Mouse (Mus musculus) embryonic fibroblast, embryonic 13.5 days (primary cell): ENCODE measurements around the gene Gm10642. TPM values are rescaled to one million over a fixed set of nuclear protein-coding genes. Genes with fewer than 3 reads are reported as not detected.

ENCODE experiments used
- H3K27ac ChIP-seq: 2 replicates; pipeline ENCODE4 v1.5.1; 2012; ENCODE audit warnings: low read length, control low read depth, inconsistent platforms; ENCODE audit not compliant: insufficient read depth
- H3K4me1 ChIP-seq: 2 replicates; pipeline ENCODE4 v1.6.1; 2011; ENCODE audit warnings: low read length; ENCODE audit not compliant: control insufficient read depth, insufficient read depth
- H3K4me3 ChIP-seq: 2 replicates; pipeline ENCODE4 v1.5.1; 2011; ENCODE audit warnings: mild to moderate bottlenecking, control low read depth, low read length; ENCODE audit not compliant: insufficient read depth
- CTCF ChIP-seq: IDR thresholded peaks from 2 replicates; pipeline ENCODE4 v1.5.1; 2011; ENCODE audit warnings: mild to moderate bottlenecking, control low read depth, low read length, moderate library complexity, borderline replicate concordance; ENCODE audit not compliant: insufficient read depth
- POLR2A ChIP-seq: IDR thresholded peaks from 2 replicates; pipeline ENCODE4 v1.6.1; 2011; ENCODE audit warnings: low read depth, mild to moderate bottlenecking, control low read depth, low read length, moderate library complexity
- polyA plus RNA-seq: library from polyadenylated mRNA; stranded (reverse); fragments of >200 nt; gene quantifications from 2 replicates; pipeline ENCODE4 v1.2.4, GENCODE M21; 2011; ENCODE audit warnings: low read depth; ENCODE audit not compliant: missing spikeins, insufficient read length

Gene Gm10642
- polyA plus RNA-seq, 1 experiment: not detected

- TF ChIP-seq CTCF (no peak), POLR2A (no peak)
- Histone ChIP-seq H3K4me3 (no peak overlapping the region), H3K27ac (no peak overlapping the region), H3K4me1 (no peaks in the 10 kb centered on the region)
Observed at GRCm38 (mm10) chr9:70689926-70690325, 33.9 kb downstream of the Gm10642 start.

DNA sequence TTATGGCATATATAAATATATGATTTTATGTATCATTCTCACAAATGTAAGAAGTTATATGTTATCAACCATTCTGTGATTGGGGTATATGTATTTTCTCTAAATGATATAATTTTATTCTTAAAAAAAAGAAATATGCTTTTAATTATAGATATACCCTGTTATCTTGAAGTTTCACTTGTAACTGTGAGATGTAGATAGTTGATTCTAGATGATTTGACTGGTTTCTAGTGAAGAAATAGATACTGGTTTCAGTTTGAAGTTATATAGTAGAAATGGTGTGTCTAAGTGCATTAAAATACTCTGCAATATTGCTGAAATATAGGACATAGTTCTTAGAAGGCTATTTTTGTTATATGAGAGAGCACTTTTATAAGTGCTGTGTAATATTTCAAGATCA lies 34.5 kb downstream of the Gm10642 start:
- TF ChIP-seq POLR2A (no peak), CTCF (no peak)
- H3K4me1 ChIP-seq: no peaks in the 10 kb centered on the region

DNA sequence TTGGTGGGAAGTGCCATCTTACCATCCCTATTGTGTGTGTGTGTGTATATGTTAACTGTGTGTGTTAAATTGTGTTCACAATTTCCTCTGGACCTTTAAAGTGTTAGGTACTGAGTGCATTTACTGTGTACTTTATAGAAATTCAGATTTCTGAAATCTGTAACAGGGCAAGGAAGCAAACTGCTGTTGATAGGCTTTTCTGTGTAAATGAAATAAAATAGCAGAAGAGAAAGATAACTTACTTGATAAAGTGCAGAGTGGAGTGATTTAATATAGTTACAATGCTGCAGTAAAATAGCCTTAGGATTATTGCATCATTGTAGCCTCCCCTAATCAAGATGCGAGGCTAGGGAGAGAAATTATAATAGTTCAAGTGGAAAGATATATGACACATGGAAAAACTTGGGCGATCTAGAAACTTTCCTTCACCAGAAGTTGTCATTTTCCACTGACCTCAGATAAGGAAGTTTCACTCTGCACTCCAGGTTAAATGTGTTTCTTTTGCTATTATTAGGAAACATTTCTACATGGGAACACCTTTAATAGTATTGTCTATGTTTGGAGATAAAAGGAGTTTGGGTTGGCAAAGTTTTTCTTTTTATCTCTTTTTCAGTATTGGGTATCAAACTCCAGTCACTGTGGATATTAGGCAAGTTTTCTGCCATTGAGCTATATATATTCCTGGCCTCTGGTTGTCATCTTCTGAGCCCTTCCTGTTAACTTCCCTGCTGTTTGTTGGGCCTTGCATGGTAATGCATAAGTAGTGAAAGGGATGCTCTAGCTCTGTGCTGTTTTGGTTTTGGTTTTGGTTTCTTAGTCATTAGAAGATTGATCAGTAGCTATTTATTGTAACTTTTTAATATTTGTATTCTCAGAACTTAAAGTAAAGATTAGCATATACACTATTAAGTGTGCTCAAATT lies 36.0 kb downstream of the Gm10642 start:
- TF ChIP-seq CTCF: no peak
- no peak for TF ChIP-seq POLR2A
- H3K4me1 ChIP-seq: no peaks in the 10 kb centered on the region
- H3K27ac ChIP-seq: no peak overlapping the region; the same call in 1 of the 2 replicates
- no peak overlapping the region for H3K4me3 ChIP-seq

More for the DNA sequence above, 34.5 kb downstream of the Gm10642 start:
- no peak overlapping the region for H3K4me3 ChIP-seq
- H3K27ac ChIP-seq: no peak overlapping the region

DNA sequence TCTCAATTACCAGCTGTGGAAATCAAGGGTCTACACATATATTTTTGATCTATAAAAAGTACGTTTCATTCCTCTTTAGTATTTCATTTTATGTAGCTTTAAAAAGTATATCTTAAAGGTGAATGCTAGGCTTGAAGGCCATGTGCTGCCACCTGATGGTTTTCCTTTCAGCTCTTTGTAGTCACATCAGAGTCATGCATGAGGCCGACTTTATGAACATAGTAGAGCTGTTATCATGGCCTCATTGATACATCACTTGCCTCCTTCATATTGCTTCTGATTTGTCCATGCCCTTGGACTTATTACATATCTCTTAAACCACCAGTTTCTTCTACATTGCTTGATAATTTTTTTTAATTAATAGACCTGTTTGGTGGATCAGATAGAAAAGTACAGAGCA lies 39.7 kb downstream of the Gm10642 start:
- no peaks in the 10 kb centered on the region for H3K4me1 ChIP-seq
- no peak for TF ChIP-seq POLR2A
- no peak for TF ChIP-seq CTCF
- H3K4me3 ChIP-seq: no peak overlapping the region

GRCm38 (mm10) chr9:70698090-70698489 lies 42.0 kb downstream of the Gm10642 start:
- H3K27ac ChIP-seq: no peak overlapping the region
- no peak for TF ChIP-seq CTCF
- no peak for TF ChIP-seq POLR2A
- no peaks in the 10 kb centered on the region for H3K4me1 ChIP-seq
- H3K4me3 ChIP-seq: no peak overlapping the region

More for the DNA sequence above, 39.7 kb downstream of the Gm10642 start:
- H3K27ac ChIP-seq: no peak overlapping the region

GRCm38 (mm10) chr9:70703597-70704203 lies 47.6 kb downstream of the Gm10642 start:
- Histone ChIP-seq H3K4me3 (no peak overlapping the region), H3K4me1 (no peaks in the 10 kb centered on the region), H3K27ac (no peak overlapping the region)
- TF ChIP-seq CTCF: no peak
- TF ChIP-seq POLR2A: no peak

DNA sequence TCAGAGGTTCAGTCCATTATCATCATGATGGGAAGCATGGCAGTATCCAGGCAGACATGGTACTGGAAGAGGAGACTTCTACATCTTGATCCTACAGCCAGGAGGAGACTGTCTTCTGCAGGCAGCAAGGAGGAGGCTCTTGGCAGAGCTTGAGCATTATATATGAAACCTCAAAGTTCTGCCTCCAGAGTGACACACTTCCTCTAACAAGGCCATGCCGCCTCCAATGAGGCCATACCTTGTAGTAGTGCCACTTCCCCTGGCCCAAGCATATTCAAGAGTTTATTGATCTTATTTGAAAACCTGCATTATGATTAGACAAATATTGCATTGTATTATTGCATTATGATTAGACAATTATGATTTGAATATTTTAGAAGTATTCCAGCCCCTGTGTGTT lies 50.4 kb downstream of the Gm10642 start:
- TF ChIP-seq CTCF: no peak
- no peak for TF ChIP-seq POLR2A
- H3K4me3 ChIP-seq: no peak overlapping the region
- no peaks in the 10 kb centered on the region for H3K4me1 ChIP-seq
- H3K27ac ChIP-seq: no peak overlapping the region

Other genes starting within 250 kb of the Gm10642 start
- 36.9 and 57.8 TPM in 2 replicates for gene Ccnb2, start 234.7 kb upstream of the Gm10642 start, polyA plus RNA-seq
- 39.2 and 45.3 TPM in 2 replicates for gene Rnf111, start 152.5 kb upstream of the Gm10642 start, polyA plus RNA-seq
- gene Sltm, start 113.5 kb upstream of the Gm10642 start, polyA plus RNA-seq: 40.9 and 50.6 TPM in 2 replicates
- gene Mindy2, start 923 bp downstream of the Gm10642 start, polyA plus RNA-seq: 12.3 and 13.2 TPM in 2 replicates
- 123 and 125 TPM in 2 replicates for gene Adam10, start 22.7 kb downstream of the Gm10642 start, polyA plus RNA-seq